Mouse (Mus musculus) cerebellum, adult 9-11 months (tissue): Measurements from ENCODE around the gene Msh5.
"Not testable (repeated sequence)": the region's sequence is repeated elsewhere in the genome, so short reads cannot be mapped to it uniquely, and the experiment has no call there.

Experiments used
- DNase-seq: peaks from one replicate; pipeline ENCODE4 v3.0.0; 2022

The Msh5 gene

GRCm38 (mm10) chr17:35000717-35001451, 45.7 kb downstream of the Msh5 start, which contains the start of gene Vars:
Gene Vars, plus strand, starts transcription at chr17:35000987.
- DNase-seq: peak; percentile 87

- DNase-seq: peak; percentile 35
These were observed 46.5 kb downstream of the Msh5 start for GRCm38 (mm10) chr17:34999871-35000716.

GRCm38 (mm10) chr17:34998526-34999430, 47.8 kb downstream of the Msh5 start:
- DNase-seq: peak; percentile 39

GRCm38 (mm10) chr17:34997142-34997483, 49.4 kb downstream of the Msh5 start:
- no peak for DNase-seq

- no peak for DNase-seq
These were observed 50.0 kb downstream of the Msh5 start for GRCm38 (mm10) chr17:34996411-34997141.

GRCm38 (mm10) chr17:34995927-34996326, 50.6 kb downstream of the Msh5 start:
- DNase-seq: not testable (repeated sequence)

- DNase-seq: not testable (repeated sequence)
These were observed 51.4 kb downstream of the Msh5 start for GRCm38 (mm10) chr17:34995192-34995591.

- no peak for DNase-seq
These were observed 51.8 kb downstream of the Msh5 start for GRCm38 (mm10) chr17:34994751-34995150.

GRCm38 (mm10) chr17:34984218-34984617, 62.3 kb downstream of the Msh5 start:
- DNase-seq: no peak

GRCm38 (mm10) chr17:34982328-34982727, 64.2 kb downstream of the Msh5 start:
- DNase-seq: no peak

- DNase-seq: peak; percentile 94
These were observed 64.8 kb downstream of the Msh5 start, which contains the start of gene Lsm2 for GRCm38 (mm10) chr17:34981690-34982180. Gene Lsm2, plus strand, starts transcription at chr17:34981862.

GRCm38 (mm10) chr17:34980655-34981054, 65.9 kb downstream of the Msh5 start:
- no peak for DNase-seq

GRCm38 (mm10) chr17:34979631-34980030, 66.9 kb downstream of the Msh5 start:
- no peak for DNase-seq
